Mouse (Mus musculus) gastrocnemius, postnatal 10 days (tissue): ENCODE measurements around the gene Slc6a13. TPM values are rescaled to one million over a fixed set of nuclear protein-coding genes. Genes with fewer than 3 reads are reported as not detected.

Source experiments
- DNase-seq: peaks from one replicate; pipeline ENCODE4 v3.0.0; 2021; ENCODE audit warnings: mixed read lengths
- total RNA-seq, 2 experiments: library from RNA; stranded (reverse); gene quantifications; 2 replicates each; pipeline ENCODE4 v1.2.3; 2021

Gene Slc6a13
- total RNA-seq, 2 experiments from 2014 or later: 6.6 to 7.0 TPM

- peak; percentile 41 for DNase-seq
Measured at GRCm38 (mm10) chr6:121326486-121327069, 26.6 kb downstream of the Slc6a13 start.

- DNase-seq: peak; percentile 63
Measured at GRCm38 (mm10) chr6:121328417-121328884, 28.4 kb downstream of the Slc6a13 start.

GRCm38 (mm10) chr6:121329848-121330508, 30.0 kb downstream of the Slc6a13 start:
- DNase-seq: no peak

GRCm38 (mm10) chr6:121335841-121336240, 35.8 kb downstream of the Slc6a13 start:
- no peak for DNase-seq

- DNase-seq: no peak
Measured at GRCm38 (mm10) chr6:121336558-121336957, 36.5 kb downstream of the Slc6a13 start.

- DNase-seq: no peak
Measured at GRCm38 (mm10) chr6:121337229-121337628, 37.2 kb downstream of the Slc6a13 start.

- peak; percentile 82 for DNase-seq
Measured at GRCm38 (mm10) chr6:121337770-121338518, 37.9 kb downstream of the Slc6a13 start.

- no peak for DNase-seq
Measured at GRCm38 (mm10) chr6:121338519-121338896, 38.5 kb downstream of the Slc6a13 start.

- no peak for DNase-seq
Measured at GRCm38 (mm10) chr6:121341650-121342049, 41.6 kb downstream of the Slc6a13 start.

- DNase-seq: no peak
Measured at GRCm38 (mm10) chr6:121343026-121343770, 43.2 kb downstream of the Slc6a13 start, which contains the start of gene Slc6a12. Gene Slc6a12, plus strand, starts transcription at chr6:121343076.

- no peak for DNase-seq
Measured at GRCm38 (mm10) chr6:121343771-121344123, 43.7 kb downstream of the Slc6a13 start.

- DNase-seq: no peak
Measured at GRCm38 (mm10) chr6:121344329-121344728, 44.3 kb downstream of the Slc6a13 start.

GRCm38 (mm10) chr6:121346428-121346827, 46.4 kb downstream of the Slc6a13 start:
- DNase-seq: no peak

GRCm38 (mm10) chr6:121352276-121352675, 52.2 kb downstream of the Slc6a13 start:
- DNase-seq: no peak

GRCm38 (mm10) chr6:121356041-121356440, 56.0 kb downstream of the Slc6a13 start:
- no peak for DNase-seq

GRCm38 (mm10) chr6:121357232-121357631, 57.2 kb downstream of the Slc6a13 start:
- DNase-seq: no peak

- no peak for DNase-seq
Measured at GRCm38 (mm10) chr6:121363061-121363460, 63.0 kb downstream of the Slc6a13 start.

- DNase-seq: no peak
Measured at GRCm38 (mm10) chr6:121363956-121364355, 63.9 kb downstream of the Slc6a13 start.

- DNase-seq: peak; percentile 67
Measured at GRCm38 (mm10) chr6:121366537-121366936, 66.5 kb downstream of the Slc6a13 start.

GRCm38 (mm10) chr6:121367099-121367498, 67.1 kb downstream of the Slc6a13 start:
- no peak for DNase-seq

GRCm38 (mm10) chr6:121371197-121371980, 71.4 kb downstream of the Slc6a13 start:
- DNase-seq: no peak

GRCm38 (mm10) chr6:121376159-121376558, 76.1 kb downstream of the Slc6a13 start:
- DNase-seq: no peak
